Mouse (Mus musculus): ENCODE measurements around the gene Epas1. TPM values are rescaled to one million over a fixed set of nuclear protein-coding genes. Genes with fewer than 3 reads are reported as not detected.
A peak's percentile ranks its signal among the peaks of the same experiment; 100 is the strongest.

Epas1 gene
- total RNA-seq, 2 experiments from 2014 or later, result 90.1 to 93.8 TPM

- intact Hi-C loops (cut with DNase I), result no loop called here
- DNase-seq (ENCODE audit: low spot score in 2 of 2), result no peak
Measured at GRCm38 (mm10) chr17:86780708-86781318, 27.3 kb downstream of the Epas1 start.

- intact Hi-C loops (cut with DNase I), result no loop called here
- DNase-seq (ENCODE audit: low spot score in 2 of 2), result no peak
Measured at GRCm38 (mm10) chr17:86781755-86782400, 28.4 kb downstream of the Epas1 start.

GRCm38 (mm10) chr17:86784405-86784977 lies 31.0 kb downstream of the Epas1 start:
- no peak for DNase-seq (ENCODE audit: low spot score in 2 of 2)
- intact Hi-C loops (cut with DNase I), result no loop called here

GRCm38 (mm10) chr17:86785612-86786011 lies 32.1 kb downstream of the Epas1 start:
- DNase-seq (ENCODE audit: low spot score in 2 of 2), result peak; percentile 41 to 43
- intact Hi-C loops (cut with DNase I), result no loop called here

GRCm38 (mm10) chr17:86786496-86786895 lies 33.0 kb downstream of the Epas1 start:
- no peak for DNase-seq (ENCODE audit: low spot score in 2 of 2)
- intact Hi-C loops (cut with DNase I), result no loop called here

- intact Hi-C loops (cut with DNase I), result no loop called here
- DNase-seq (ENCODE audit: low spot score in 2 of 2), result no peak
Measured at GRCm38 (mm10) chr17:86787805-86788204, 34.3 kb downstream of the Epas1 start.

- no peak for DNase-seq (ENCODE audit: low spot score in 2 of 2)
- intact Hi-C loops (cut with DNase I), result no loop called here
Measured at GRCm38 (mm10) chr17:86788316-86788715, 34.8 kb downstream of the Epas1 start.

- no peak for DNase-seq (ENCODE audit: low spot score in 2 of 2)
- intact Hi-C loops (cut with DNase I), result no loop called here
Measured at GRCm38 (mm10) chr17:86791925-86792324, 38.4 kb downstream of the Epas1 start.

- DNase-seq (ENCODE audit: low spot score in 2 of 2), result no peak
- intact Hi-C loops (cut with DNase I), result no loop called here
Measured at GRCm38 (mm10) chr17:86795773-86796172, 42.3 kb downstream of the Epas1 start.

- intact Hi-C loops (cut with DNase I), result no loop called here
- DNase-seq (ENCODE audit: low spot score in 2 of 2), result no peak
Measured at GRCm38 (mm10) chr17:86797031-86797430, 43.5 kb downstream of the Epas1 start.

- intact Hi-C loops (cut with DNase I), result no loop called here
- DNase-seq (ENCODE audit: low spot score in 2 of 2), result no peak
Measured at GRCm38 (mm10) chr17:86798460-86798859, 45.0 kb downstream of the Epas1 start.

- intact Hi-C loops (cut with DNase I), result no loop called here
Measured at GRCm38 (mm10) chr17:86798951-86799350, 45.5 kb downstream of the Epas1 start.

GRCm38 (mm10) chr17:86800535-86800934 lies 47.0 kb downstream of the Epas1 start:
- no peak for DNase-seq (ENCODE audit: low spot score in 2 of 2)
- intact Hi-C loops (cut with DNase I), result no loop called here

More at GRCm38 (mm10) chr17:86798951-86799350, 45.5 kb downstream of the Epas1 start:
- no peak for DNase-seq (ENCODE audit: low spot score in 2 of 2)

GRCm38 (mm10) chr17:86801213-86801815 lies 47.8 kb downstream of the Epas1 start:
- intact Hi-C loops (cut with DNase I), result no loop called here
- peak in 1 of 2 experiments; percentile 16 for DNase-seq (ENCODE audit: low spot score in 2 of 2)

GRCm38 (mm10) chr17:86801876-86802275 lies 48.4 kb downstream of the Epas1 start:
- intact Hi-C loops (cut with DNase I), result no loop called here

GRCm38 (mm10) chr17:86802351-86802985 lies 49.0 kb downstream of the Epas1 start:
- intact Hi-C loops (cut with DNase I), result no loop called here
- DNase-seq (ENCODE audit: low spot score in 2 of 2), result peak in 1 of 2 experiments; percentile 22

More at GRCm38 (mm10) chr17:86801876-86802275, 48.4 kb downstream of the Epas1 start:
- peak in 1 of 2 experiments; percentile 14 for DNase-seq (ENCODE audit: low spot score in 2 of 2)

GRCm38 (mm10) chr17:86803147-86803546 lies 49.6 kb downstream of the Epas1 start:
- intact Hi-C loops (cut with DNase I), result no loop called here
- no peak for DNase-seq (ENCODE audit: low spot score in 2 of 2)

GRCm38 (mm10) chr17:86803653-86804052 lies 50.2 kb downstream of the Epas1 start:
- intact Hi-C loops (cut with DNase I), result no loop called here
- DNase-seq (ENCODE audit: low spot score in 2 of 2), result no peak

- DNase-seq (ENCODE audit: low spot score in 2 of 2), result peak; percentile 51 to 68
- intact Hi-C loops (cut with DNase I), result loop anchor here (5.0 to 10.0 kb wide), 3 partner anchors 275 to 647 kb away; partner anchors contain the start of gene Prkce
Measured at GRCm38 (mm10) chr17:86812029-86812428, 58.5 kb downstream of the Epas1 start.

GRCm38 (mm10) chr17:86814320-86814719 lies 60.8 kb downstream of the Epas1 start:
- no peak for DNase-seq (ENCODE audit: low spot score in 2 of 2)
- intact Hi-C loops (cut with DNase I), result loop anchor here (5.0 to 10.0 kb wide), 3 partner anchors 277 to 650 kb away; partner anchors contain the start of gene Prkce

All from left cerebral cortex, postnatal 14 days (tissue).